Mouse (Mus musculus) CH12.LX (cell line): ENCODE data around the gene Tmem8. TPM values are rescaled to one million over a fixed set of nuclear protein-coding genes. Genes with fewer than 3 reads are reported as not detected.
"Not testable (repeated sequence)": the region's sequence is repeated elsewhere in the genome, so short reads cannot be mapped to it uniquely, and the experiment has no call there.

Experiments
- DNase-seq: peaks from one replicate; pipeline ENCODE4 v3.0.0-alpha.2; 2013; ENCODE audit errors: extremely low read depth
- H3K27ac ChIP-seq: 2 replicates; pipeline ENCODE4 v1.5.1; 2012; ENCODE audit warnings: low read depth, mild to moderate bottlenecking, control low read depth, moderate library complexity; ENCODE audit not compliant: insufficient read depth
- H3K27me3 ChIP-seq: replicated peaks from 2 replicates; pipeline ENCODE3; 2012; ENCODE audit warnings: inconsistent platforms
- H3K36me3 ChIP-seq, 2 experiments: replicated peaks in 1 of 2; 2 replicates each; pipeline versions ENCODE3 to v1.6.1; 2012; ENCODE audit warnings: inconsistent platforms in 1 of 2, low read length in 1 of 2, mild to moderate bottlenecking in 1 of 2, mixed read lengths in 1 of 2, moderate library complexity in 1 of 2; ENCODE audit not compliant: control insufficient read depth in 1 of 2, insufficient read depth in 1 of 2
- H3K4me1 ChIP-seq, 2 experiments: 2 replicates each; pipeline ENCODE4 v1.6.1; 2012; ENCODE audit warnings: inconsistent platforms in 1 of 2, moderate library complexity in 1 of 2; ENCODE audit not compliant: insufficient read depth in 2 of 2, control insufficient read depth in 1 of 2
- H3K4me2 ChIP-seq: 2 replicates; pipeline ENCODE4 v1.6.1; 2012; ENCODE audit warnings: low read depth, mild to moderate bottlenecking, control low read depth; ENCODE audit not compliant: poor library complexity, insufficient read depth, severe bottlenecking
- H3K4me3 ChIP-seq, 3 experiments: fragments of 150-350 bp in 1 of 3; sonication (generic) in 1 of 3; replicated peaks in 1 of 3; 2 replicates each; pipeline versions ENCODE3 to v1.5.1; 2011 to 2012; ENCODE audit warnings: low read depth in 2 of 3, low read length in 2 of 3, mild to moderate bottlenecking in 2 of 3, moderate library complexity in 2 of 3, control low read depth in 1 of 3, improper control_type of control experiment in 1 of 3, inconsistent platforms in 1 of 3, mixed read lengths in 1 of 3; ENCODE audit not compliant: poor library complexity in 1 of 3
- H3K79me2 ChIP-seq: replicated peaks from 2 replicates; pipeline ENCODE4 v1.6.1; 2012; ENCODE audit warnings: mild to moderate bottlenecking, moderate library complexity; ENCODE audit not compliant: control insufficient read depth, poor library complexity, insufficient read depth, severe bottlenecking; ENCODE audit errors: extremely low read depth
- H3K9ac ChIP-seq: 2 replicates; pipeline ENCODE4 v1.6.1; 2012; ENCODE audit warnings: low read depth, mild to moderate bottlenecking, control low read depth, moderate library complexity; ENCODE audit not compliant: insufficient read depth
- H3K9me3 ChIP-seq: replicated peaks from 2 replicates; pipeline ENCODE3; 2012; ENCODE audit warnings: low read length, inconsistent platforms, mixed read lengths
- CHD1 ChIP-seq: IDR thresholded peaks from 2 replicates; pipeline ENCODE4 v1.6.1; 2012; ENCODE audit warnings: low read depth, low read length, improper control_type of control experiment, inconsistent platforms
- CTCF ChIP-seq, 2 experiments: IDR thresholded peaks in 1 of 2; conservative IDR thresholded peaks in 1 of 2; 2 replicates each; pipeline ENCODE4 v1.5.1; 2011 to 2012; ENCODE audit warnings: low read depth in 2 of 2, low read length in 2 of 2, improper control_type of control experiment in 1 of 2, inconsistent platforms in 1 of 2, mild to moderate bottlenecking in 1 of 2, moderate library complexity in 1 of 2
- ETS1 ChIP-seq: conservative IDR thresholded peaks from 2 replicates; pipeline ENCODE4 v1.6.1; 2012; ENCODE audit warnings: low read depth, mild to moderate bottlenecking, inconsistent platforms, low read length, improper control_type of control experiment, moderate library complexity
- IRF4 ChIP-seq: IDR thresholded peaks from 2 replicates; pipeline ENCODE4 v1.6.1; 2014; ENCODE audit warnings: low read depth, mild to moderate bottlenecking, inconsistent platforms, low read length, improper control_type of control experiment
- JUN ChIP-seq: IDR thresholded peaks from 2 replicates; pipeline ENCODE4 v1.6.1; 2011; ENCODE audit warnings: low read depth, mild to moderate bottlenecking, low read length, improper control_type of control experiment, moderate library complexity; ENCODE audit not compliant: insufficient read depth
- JUND ChIP-seq: conservative IDR thresholded peaks from 2 replicates; pipeline ENCODE4 v1.6.1; 2011; ENCODE audit warnings: low read depth, low read length, improper control_type of control experiment
- MAZ ChIP-seq: IDR thresholded peaks from 2 replicates; pipeline ENCODE4 v1.6.1; 2012; ENCODE audit warnings: low read depth, mild to moderate bottlenecking, inconsistent platforms, low read length, improper control_type of control experiment, moderate library complexity
- MYC ChIP-seq: IDR thresholded peaks from 2 replicates; pipeline ENCODE4 v1.6.1; 2011; ENCODE audit warnings: low read depth, mild to moderate bottlenecking, improper control_type of control experiment, low read length
- NELFE ChIP-seq: IDR thresholded peaks from 2 replicates; pipeline ENCODE4 v1.6.1; 2011; ENCODE audit warnings: low read depth, low read length, improper control_type of control experiment
- PAX5 ChIP-seq: IDR thresholded peaks from 2 replicates; pipeline ENCODE4 v1.6.1; 2012; ENCODE audit warnings: low read length, inconsistent platforms, mixed read lengths
- ZKSCAN1 ChIP-seq: IDR thresholded peaks from 2 replicates; pipeline ENCODE4 v1.6.1; 2012; ENCODE audit warnings: low read depth, inconsistent platforms, low read length, improper control_type of control experiment, borderline replicate concordance
- dilution Hi-C: fragments of 300-500 bp; cut with MboI; formaldehyde crosslinking; loops from 2 replicates; pipeline ENCODE4 v1.14.3; 2020; ENCODE audit warnings: low sequenced_read_pairs; ENCODE audit not compliant: extremely low pct_unique_long_range_greater_than_20kb, extremely low pct_ligation_motif_present
- in situ Hi-C: fragments of 300-500 bp; cut with MboI; formaldehyde crosslinking; loops from 3 replicates; pipeline ENCODE4 v1.14.3; 2019; ENCODE audit warnings: low sequenced_read_pairs, low pct_ligation_motif_present, low pct_unique_long_range_greater_than_20kb, mixed read lengths
- polyA plus RNA-seq: library from polyadenylated mRNA; unstranded; fragments of >175 nt; gene quantifications from 2 replicates; pipeline ENCODE4 v1.2.1, GENCODE M21; 2012; ENCODE audit warnings: low read depth; ENCODE audit not compliant: insufficient read length
- total RNA-seq, 2 experiments: library from RNA; depleted of rRNA; stranded (reverse); fragments of 300-350 nt in 1 of 2; fragments of >200 nt in 1 of 2; gene quantifications; 2 replicates each; pipeline ENCODE4 v1.2.3; 2012 to 2014

Tmem8 gene
- total and polyA plus RNA-seq, 3 experiments: 2.8 to 4.6 (median 3.6) TPM

DNA sequence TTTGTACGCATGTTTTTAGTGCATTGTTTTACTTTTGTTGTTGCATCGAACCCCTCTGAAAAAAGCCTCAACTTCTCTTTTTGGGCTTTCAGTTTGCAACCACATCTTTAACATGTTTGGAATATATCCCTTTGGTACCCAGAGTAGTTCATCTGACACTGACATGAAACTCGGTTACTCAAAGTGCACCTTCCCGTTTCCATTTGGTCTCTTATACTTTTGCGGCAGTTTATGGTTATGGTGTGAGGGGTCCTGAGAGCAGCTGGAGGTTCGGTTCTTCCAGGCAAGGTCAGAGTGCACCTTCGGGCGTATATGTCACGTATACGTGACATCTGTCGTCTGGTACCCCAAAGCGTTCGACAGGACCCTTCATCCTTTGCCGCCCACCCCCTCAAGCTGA, 348 bp upstream of the Tmem8 start (continued):
- TF ChIP-seq ZKSCAN1 (no peak), CHD1 (no peak), JUN (peak; percentile 84), PAX5 (no peak), ETS1 (peak; percentile 89), MAZ (peak; percentile 80)

DNA sequence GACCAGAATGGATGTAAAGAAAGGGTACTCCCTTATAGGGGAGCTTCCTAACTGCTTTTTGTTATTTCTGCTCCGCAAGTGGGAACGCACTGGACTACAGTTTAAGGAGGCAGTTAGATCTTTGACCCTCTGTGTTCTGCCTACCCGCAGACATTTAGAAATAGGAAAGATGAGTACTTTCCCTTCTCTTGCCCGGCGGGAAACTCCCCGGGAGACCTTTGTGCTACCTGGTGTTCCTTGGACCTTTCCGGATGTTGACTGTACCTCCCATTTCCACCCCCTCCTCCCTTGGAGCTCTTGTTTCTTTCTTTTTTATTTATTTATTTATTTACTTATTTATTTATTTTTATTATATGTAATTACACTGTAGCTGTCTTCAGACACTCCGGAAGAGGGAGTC, 962 bp downstream of the Tmem8 start:
- TF ChIP-seq JUND (no peak), IRF4 (no peak), NELFE (0 out of 2 replicates have a peak, but pooled peaks have one; percentile 3), MYC (0 out of 2 replicates have a peak, but pooled peaks have one; percentile 2)
- Histone ChIP-seq H3K27ac (no peak overlapping the region), H3K4me1 (peaks cover 2 to 23% of the 10 kb centered on the region in 2 experiments; a peak in 2 of 4 replicates), H3K36me3 (no peaks in the 10 kb centered on the region), H3K4me2 (peak overlapping the region; percentile 88), H3K9me3 (no peaks in the 10 kb centered on the region), H3K27me3 (peaks cover 75% of the 10 kb centered on the region), H3K79me2 (no peaks in the 10 kb centered on the region), H3K9ac (peak overlapping the region; percentile 58), H3K4me3 (peak overlapping the region; percentile 24 to 67 (median 61))
- no peak for DNase-seq
- in situ Hi-C loops: no loop called here
- dilution Hi-C loops: no loop called here

DNA sequence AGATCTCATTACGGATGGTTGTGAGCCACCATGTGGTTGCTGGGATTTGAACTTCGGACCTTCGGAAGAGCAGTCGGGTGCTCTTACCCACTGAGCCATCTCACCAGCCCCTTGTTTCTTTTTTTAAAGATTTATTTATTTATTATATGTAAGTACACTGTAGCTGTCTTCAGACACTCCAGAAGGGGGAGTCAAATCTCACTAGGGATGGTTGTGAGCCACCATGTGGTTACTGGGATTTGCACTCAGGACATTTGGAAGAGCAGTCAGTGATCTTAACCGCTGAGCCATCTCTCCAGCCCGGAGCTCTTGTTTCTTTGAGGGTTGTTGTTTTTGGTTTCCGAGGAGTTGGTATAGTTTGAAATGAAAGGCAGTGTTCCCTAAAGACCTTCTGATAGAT, 1.4 kb downstream of the Tmem8 start:
- H3K4me2 ChIP-seq, H3K79me2 ChIP-seq, H3K9me3 ChIP-seq, H3K36me3 ChIP-seq, H3K27ac ChIP-seq, dilution Hi-C loops, DNase-seq, in situ Hi-C loops, H3K4me3 ChIP-seq, H3K9ac ChIP-seq: not testable (repeated sequence)
- peak in 1 of 2 experiments; percentile 27; a peak in 1 of 4 replicates for TF ChIP-seq CTCF (conservative IDR thresholded peaks at IDR 0.05 in 1 of 2, IDR thresholded peaks at IDR 0.05 in 1 of 2; ENCODE audit: low read depth in 2 of 2, low read length in 2 of 2)
- peaks cover 2 to 23% of the 10 kb centered on the region in 2 experiments; a peak in 2 of 4 replicates for H3K4me1 ChIP-seq
- H3K27me3 ChIP-seq: peaks cover 77% of the 10 kb centered on the region
